Mouse (Mus musculus) lung, adult 2 months (tissue): Measurements from ENCODE around the gene Itgb1bp1.

Experiments used
- CTCF ChIP-seq: fragments of 200-500 bp; IDR thresholded peaks from 2 replicates; pipeline ENCODE4 v1.5.1; 2011; ENCODE audit warnings: mild to moderate bottlenecking, low read length, control low read depth; ENCODE audit not compliant: insufficient read depth
- POLR2A ChIP-seq: fragments of 200-500 bp; IDR thresholded peaks from 2 replicates; pipeline ENCODE4 v1.6.1; 2011; ENCODE audit warnings: low read depth, mild to moderate bottlenecking, control low read depth, low read length, borderline replicate concordance; ENCODE audit errors: extremely low read depth

DNA sequence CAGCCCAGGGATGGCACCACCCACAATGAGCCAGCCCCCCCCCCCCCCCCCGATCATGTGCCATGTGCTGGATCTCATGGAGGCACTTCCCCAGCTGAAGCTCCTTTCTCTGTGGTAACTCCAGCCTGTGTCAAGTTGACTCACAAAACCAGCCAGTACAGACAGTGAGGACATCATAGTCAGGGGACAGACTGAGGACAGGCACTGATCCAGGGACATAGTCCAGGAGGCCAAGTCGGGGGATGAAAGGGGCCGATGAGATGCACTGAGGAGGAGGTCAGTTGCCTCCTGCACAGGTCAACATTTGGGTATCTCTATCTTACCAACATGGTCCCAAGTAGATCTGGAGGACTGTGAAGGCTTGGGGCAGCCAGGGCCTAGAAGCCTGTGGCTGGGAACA lies 90.6 kb downstream of the Itgb1bp1 start:
- TF ChIP-seq POLR2A (no peak), CTCF (no peak)
